ENCODE assay signal across 8 mouse cellular contexts in genomic region chr11:100713735-100714533, GRCm38 (mm10). TPM values are rescaled to one million over a fixed set of nuclear protein-coding genes. Genes with fewer than 3 reads are reported as not detected.
DNase-seq lines count a peak whose midpoint lies in the region; ATAC-seq and TF ChIP-seq lines count a peak whose summit lies in the region.

Gene Hspb9 (plus strand): TSS chr11:100713850.

- H3K9ac ChIP-seq in intestine, embryonic 16.5 days (ENCODE audit: low read depth, low read length), result peak within 1 kb of the TSS; percentile 64
- peak within 1 kb of the TSS; percentile 58 for H3K9ac ChIP-seq in liver, embryonic 16.5 days (ENCODE audit: low read depth, low read length)
- peak within 1 kb of the TSS; percentile 47 for H3K9ac ChIP-seq in stomach, postnatal 0 days (ENCODE audit: low read length)

- H3K27me3 ChIP-seq in intestine, embryonic 16.5 days (replicated peaks; ENCODE audit: control insufficient read depth, insufficient read depth, low read length), result no peaks in the 10 kb centered on the region
- H3K27me3 ChIP-seq in liver, embryonic 16.5 days (ENCODE audit: control insufficient read depth, insufficient read depth, low read depth, low read length), result no peaks in the 10 kb centered on the region
- H3K27me3 ChIP-seq in stomach, postnatal 0 days (ENCODE audit: control insufficient read depth, insufficient read depth, low read length), result no peaks in the 10 kb centered on the region

- WGBS in intestine, embryonic 16.5 days, result 12% methylated on average over 38 of the region's 38 CpGs
- 2% methylated on average over 38 of the region's 38 CpGs for WGBS in liver, embryonic 16.5 days (ENCODE audit: insufficient replicate concordance)
- WGBS in stomach, postnatal 0 days, result 16% methylated on average over 37 of the region's 38 CpGs

- TF ChIP-seq CTCF in left cerebral cortex, adult 2 months (IDR thresholded peaks at IDR 0.05), result no peak
- no peak for TF ChIP-seq CTCF in cortical plate, adult 2 months (IDR thresholded peaks at IDR 0.05; ENCODE audit: extremely low read depth, insufficient read depth, low read length)
- no peak for TF ChIP-seq CTCF in stomach, postnatal 0 days (IDR thresholded peaks at IDR 0.05; ENCODE audit: low read depth)

- peak within 1 kb of the TSS; percentile 90 for H3K27ac ChIP-seq in left cerebral cortex, adult 2 months
- H3K27ac ChIP-seq in cortical plate, adult 2 months (ENCODE audit: insufficient read depth, low read length), result peak within 1 kb of the TSS; percentile 27; the same call in 1 of the 2 replicates
- peak within 1 kb of the TSS; percentile 74 for H3K27ac ChIP-seq in intestine, embryonic 16.5 days (ENCODE audit: low read length)
- H3K27ac ChIP-seq in liver, embryonic 16.5 days (ENCODE audit: low read length), result peak within 1 kb of the TSS; percentile 85
- peak within 1 kb of the TSS; percentile 78 for H3K27ac ChIP-seq in stomach, postnatal 0 days (replicated peaks)

- DNase-seq in left cerebral cortex, adult 2 months (ENCODE audit: extremely low spot score in 1 of 2, low spot score in 2 of 2), result peak; percentile 51 to 68
- no peak for DNase-seq in left cerebral cortex, adult 8-10 months (ENCODE audit: low spot score in 2 of 2)
- peak; percentile 87 to 91 for DNase-seq in heart, adult 18-20 months
- peak; percentile 38 to 42 for DNase-seq in natural killer cell, adult 2 months (ENCODE audit: low spot score in 2 of 2)
- peak; percentile 51 for DNase-seq in stomach, postnatal 0 days (ENCODE audit: low spot score)

- peak within 1 kb of the TSS; percentile 60 for H3K4me2 ChIP-seq in intestine, embryonic 16.5 days (ENCODE audit: low read depth, low read length)
- H3K4me2 ChIP-seq in liver, embryonic 16.5 days (ENCODE audit: low read depth, low read length), result peak within 1 kb of the TSS; percentile 93
- H3K4me2 ChIP-seq in stomach, postnatal 0 days (replicated peaks; ENCODE audit: low read depth), result peak within 1 kb of the TSS; percentile 58

- 0 out of 2 replicates have a peak within 1 kb of the TSS, but pooled peaks have one; percentile 28 for H3K4me3 ChIP-seq in left cerebral cortex, adult 2 months
- H3K4me3 ChIP-seq in cortical plate, adult 2 months (ENCODE audit: insufficient read depth, low read length), result peak within 1 kb of the TSS; percentile 1; the same call in 1 of the 2 replicates
- H3K4me3 ChIP-seq in intestine, embryonic 16.5 days (ENCODE audit: low read length), result peak within 1 kb of the TSS; percentile 39
- H3K4me3 ChIP-seq in liver, embryonic 16.5 days (ENCODE audit: low read depth, low read length), result peak within 1 kb of the TSS; percentile 52
- peak within 1 kb of the TSS; percentile 27 for H3K4me3 ChIP-seq in stomach, postnatal 0 days (ENCODE audit: low read depth, low read length)

- TF ChIP-seq EP300 in stomach, postnatal 0 days (optimal IDR thresholded peaks at IDR 0.05), result no peak

- peaks cover 8% of the 10 kb centered on the region for H3K36me3 ChIP-seq in intestine, embryonic 16.5 days (ENCODE audit: control insufficient read depth, insufficient read depth, low read length)
- peaks cover 40% of the 10 kb centered on the region for H3K36me3 ChIP-seq in liver, embryonic 16.5 days (ENCODE audit: control insufficient read depth, insufficient read depth)
- H3K36me3 ChIP-seq in stomach, postnatal 0 days (ENCODE audit: control insufficient read depth, insufficient read depth, low read length), result peaks cover 8% of the 10 kb centered on the region; the same call in 1 of the 2 replicates

- H3K4me1 ChIP-seq in cortical plate, adult 2 months (ENCODE audit: control insufficient read depth, insufficient read depth, low read length), result peaks cover 7% of the 10 kb centered on the region
- peaks cover 31% of the 10 kb centered on the region for H3K4me1 ChIP-seq in intestine, embryonic 16.5 days (ENCODE audit: control insufficient read depth, insufficient read depth, low read length)
- peaks cover 39% of the 10 kb centered on the region for H3K4me1 ChIP-seq in liver, embryonic 16.5 days (ENCODE audit: control insufficient read depth, low read depth, low read length)
- peaks cover 8% of the 10 kb centered on the region for H3K4me1 ChIP-seq in stomach, postnatal 0 days (replicated peaks; ENCODE audit: control insufficient read depth, insufficient read depth)

- H3K9me3 ChIP-seq in intestine, embryonic 16.5 days (ENCODE audit: control insufficient read depth, low read length), result no peaks in the 10 kb centered on the region
- no peaks in the 10 kb centered on the region for H3K9me3 ChIP-seq in liver, embryonic 16.5 days (replicated peaks; ENCODE audit: control insufficient read depth, low read length)
- no peaks in the 10 kb centered on the region for H3K9me3 ChIP-seq in stomach, postnatal 0 days (ENCODE audit: control insufficient read depth, low read length)

- intact Hi-C loops in left cerebral cortex, adult 2 months (cut with DNase I), result loop anchor here (1.0 kb wide), 2 partner anchors 47 to 245 kb away; no protein-coding TSS in a partner anchor

- peak; percentile 27; the same call in 1 of the 2 replicates for ATAC-seq in intestine, embryonic 16.5 days
- peak; percentile 64 for ATAC-seq in liver, embryonic 16.5 days (ENCODE audit: low read depth)
- ATAC-seq in stomach, postnatal 0 days (ENCODE audit: low FRiP score, low TSS enrichment), result no peak

- TF ChIP-seq POLR2A in cortical plate, adult 2 months (IDR thresholded peaks at IDR 0.05; ENCODE audit: extremely low read depth, insufficient read depth, low read length), result peak; percentile 37; the same call in 1 of the 2 replicates

RNA-seq across cellular contexts. Expression of gene Hspb9, which starts in this region (rescaled TPM):
- total RNA-seq in left cerebral cortex, adult 2 months (2021), result not detected
- not detected for total RNA-seq in left cerebral cortex, adult 8-10 months (2022)
- polyA plus RNA-seq in cortical plate, adult 2 months (2012; rRNA removed), result 0.19 TPM in 1 of 2 replicates, not detected in the other
- not detected for total RNA-seq in heart, adult 18-20 months (2021)
- 0.29 TPM in 1 of 2 replicates, not detected in the other for polyA plus RNA-seq in intestine, embryonic 16.5 days (2015; fragmentation: Nextera tagmentation; extraction: Ambion mirVana)
- polyA plus RNA-seq in liver, embryonic 16.5 days (2015; fragmentation: Nextera tagmentation; extraction: Ambion mirVana), result 0.24 TPM in 1 of 2 replicates, not detected in the other
- polyA plus RNA-seq in stomach, postnatal 0 days (2015; fragmentation: Nextera tagmentation; extraction: Ambion mirVana), result 0.13 and 0.22 TPM in 2 replicates

Comparison
In these comparisons a context has a peak if more than half of its experiments do, and no peak if none do; other contexts are left out.
1. Peak in DNase-seq, H3K4me3 ChIP-seq and H3K27ac ChIP-seq in left cerebral cortex, adult 2 months; RNA of the gene not detected or under 1 TPM.
2. Peak in DNase-seq in heart, adult 18-20 months; RNA of the gene not detected or under 1 TPM.
3. Peak in ATAC-seq, H3K4me3 ChIP-seq, H3K27ac ChIP-seq, H3K9ac ChIP-seq and H3K4me2 ChIP-seq in intestine, embryonic 16.5 days; RNA of the gene not detected or under 1 TPM.
4. Peak in ATAC-seq, H3K4me3 ChIP-seq, H3K27ac ChIP-seq, H3K9ac ChIP-seq and H3K4me2 ChIP-seq in liver, embryonic 16.5 days; RNA of the gene not detected or under 1 TPM.
5. Peak in DNase-seq, H3K4me3 ChIP-seq, H3K27ac ChIP-seq, H3K9ac ChIP-seq and H3K4me2 ChIP-seq in stomach, postnatal 0 days; RNA of the gene not detected or under 1 TPM.
6. DNase-seq: peak in natural killer cell, adult 2 months (2 of 2); none in left cerebral cortex, adult 8-10 months (0 of 2).
7. H3K27ac ChIP-seq: peak in every context shown above with its lines; median percentile 90 in left cerebral cortex, adult 2 months; 85 in liver, embryonic 16.5 days; 78 in stomach, postnatal 0 days; 74 in intestine, embryonic 16.5 days; 27 in cortical plate, adult 2 months.
8. H3K4me3 ChIP-seq: peak in every context shown above with its lines; median percentile 52 in liver, embryonic 16.5 days; 39 in intestine, embryonic 16.5 days; 28 in left cerebral cortex, adult 2 months; 27 in stomach, postnatal 0 days; 1 in cortical plate, adult 2 months.
9. Peak in every context shown above with its lines, with median percentiles within 50 percentile points of each other: H3K4me2 ChIP-seq and H3K9ac ChIP-seq.